Mouse (Mus musculus): ENCODE results near the gene Ehhadh.

Gene Ehhadh

GRCm38 (mm10) chr16:21727421-21727820, 60.2 kb downstream of the Ehhadh start:
- DNase-seq = no peak

- DNase-seq = no peak
These were observed 63.3 kb downstream of the Ehhadh start for GRCm38 (mm10) chr16:21724261-21724660.

- no peak for DNase-seq
These were observed 67.8 kb downstream of the Ehhadh start for GRCm38 (mm10) chr16:21719770-21720169.

- no peak for DNase-seq
These were observed 73.1 kb downstream of the Ehhadh start for GRCm38 (mm10) chr16:21714516-21714915.
